10 mouse cellular contexts compared by ENCODE assay signal in genomic region chr16:18632059-18632458, GRCm38 (mm10). TPM values are rescaled to one million over a fixed set of nuclear protein-coding genes. Genes with fewer than 3 reads are reported as not detected.
DNase-seq lines count a peak whose midpoint lies in the region; ATAC-seq lines count a peak whose summit lies in the region.
"Had no signal": no experiment of that assay in that cellular context is flagged by ENCODE, and none has a peak within 500 bp of the region (broad histone marks: within the 10 kb centered on the region; RNA-seq: fewer than 3 reads in every experiment).

No protein-coding gene starts in this region.

- ATAC-seq in megakaryocyte-erythroid progenitor cell, adult 5-6 weeks (replicated peaks; ENCODE audit: low FRiP score, low TSS enrichment, poor library complexity, severe bottlenecking) = 0 out of 2 replicates have a peak, but pooled peaks have one; percentile 48
- ATAC-seq: hindbrain, embryonic 16.5 days had no signal

- peak; percentile 6 for DNase-seq in adrenal gland, postnatal 14 days
- no peak for DNase-seq in adrenal gland, adult 18-20 months (ENCODE audit: low spot score in 2 of 2)
- DNase-seq in kidney, postnatal 10 days = peak; percentile 4
- DNase-seq in kidney, postnatal 14 days = no peak
- DNase-seq in right cerebral cortex, postnatal 4 days = peak; percentile 35
- DNase-seq in right cerebral cortex, postnatal 36 days (ENCODE audit: low spot score in 2 of 2) = no peak
- DNase-seq in spleen, adult 12 weeks (ENCODE audit: low spot score) = no peak

RNA-seq across cellular contexts. Expression of gene Sept5, which starts 2.3 kb away (rescaled TPM):
- total RNA-seq in adrenal gland, postnatal 14 days (2021) = 12.1 and 15.2 TPM in 2 replicates
- total RNA-seq in adrenal gland, adult 18-20 months (2021) = 10 to 100 TPM in 1 of 2 experiments, 1 to 10 TPM in 1; 7.9 to 10.7 TPM
- 0.64 TPM in 1 of 2 replicates, not detected in the other for total RNA-seq in megakaryocyte-erythroid progenitor cell, adult 5-6 weeks (2014; fragmentation: Nextera tagmentation)
- 0.09 TPM in 1 of 2 replicates, not detected in the other for total RNA-seq in megakaryocyte-erythroid progenitor cell, adult 5-6 weeks (2017)

RNA-seq across cellular contexts. Expression of gene Gm49601, which starts 5.8 kb away (rescaled TPM):
- total RNA-seq in adrenal gland, postnatal 14 days (2021) = 3.4 and 4.5 TPM in 2 replicates
- total RNA-seq in adrenal gland, adult 18-20 months (2021) = 1 to 10 TPM; 1.4 to 5.1 TPM
- not detected in 2 replicates for total RNA-seq in megakaryocyte-erythroid progenitor cell, adult 5-6 weeks (2014; fragmentation: Nextera tagmentation)
- 0.80 TPM in 1 of 2 replicates, not detected in the other for total RNA-seq in megakaryocyte-erythroid progenitor cell, adult 5-6 weeks (2017)

RNA-seq across cellular contexts. Expression of gene Gp1bb, which starts 9.9 kb away (rescaled TPM):
- total RNA-seq in adrenal gland, postnatal 14 days (2021) = 0.41 TPM in 2 replicates
- total RNA-seq in adrenal gland, adult 18-20 months (2021) = not detected
- total RNA-seq in megakaryocyte-erythroid progenitor cell, adult 5-6 weeks (2014; fragmentation: Nextera tagmentation) = 0.72 and 0.87 TPM in 2 replicates
- total RNA-seq in megakaryocyte-erythroid progenitor cell, adult 5-6 weeks (2017) = 1.6 and 3.4 TPM in 2 replicates
- total RNA-seq: gastrocnemius, adult 8-10 months had no signal

RNA-seq across cellular contexts. Expression of gene Tbx1, which starts 41.6 kb away (rescaled TPM):
- 2.5 TPM in 1 of 2 replicates, not detected in the other for total RNA-seq in adrenal gland, postnatal 14 days (2021)
- under 1 TPM in 1 of 2 experiments, not detected in 1; 0.22 TPM for total RNA-seq in adrenal gland, adult 18-20 months (2021)
- total RNA-seq in megakaryocyte-erythroid progenitor cell, adult 5-6 weeks (2014; fragmentation: Nextera tagmentation) = not detected in 2 replicates
- not detected in 2 replicates for total RNA-seq in megakaryocyte-erythroid progenitor cell, adult 5-6 weeks (2017)

Comparison
In these comparisons a context has a peak if more than half of its experiments do, and no peak if none do; other contexts are left out.
1. DNase-seq: peak in adrenal gland, postnatal 14 days (single experiment), kidney, postnatal 10 days (single experiment) and right cerebral cortex, postnatal 4 days (single experiment); none in adrenal gland, adult 18-20 months (0 of 2), kidney, postnatal 14 days (single experiment), right cerebral cortex, postnatal 36 days (0 of 2) and spleen, adult 12 weeks (single experiment).